Mouse (Mus musculus): ENCODE data around the gene Nrxn1. TPM values are rescaled to one million over a fixed set of nuclear protein-coding genes. Genes with fewer than 3 reads are reported as not detected.

Nrxn1 gene
- polyA plus RNA-seq, 1 experiment from 2014 or later, result 1.7 TPM

DNA sequence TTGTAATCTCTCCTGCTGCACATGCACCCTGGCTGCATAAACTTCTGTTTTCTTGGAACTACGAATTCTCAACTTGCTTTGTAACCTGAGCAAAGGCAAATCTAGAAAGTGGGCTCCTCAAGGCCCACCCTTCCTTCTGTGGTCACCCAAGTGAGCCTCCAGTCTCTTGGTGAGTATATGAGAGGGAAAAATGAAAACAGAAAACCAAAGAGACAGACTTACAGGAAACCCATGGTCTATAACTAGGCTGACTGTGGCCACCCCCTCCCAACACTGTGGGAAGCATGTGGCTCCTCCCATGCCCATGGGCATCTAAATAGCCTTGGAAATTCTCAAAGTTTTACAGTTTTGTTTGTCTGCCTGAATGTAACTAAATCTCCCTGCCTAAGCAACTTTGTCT is 390.2 kb downstream of the Nrxn1 start:
- 63% methylated on average over 1 of the region's 1 CpGs for WGBS
- H3K9ac ChIP-seq (ENCODE audit: low read depth, low read length), result no peak overlapping the region
- H3K4me3 ChIP-seq (replicated peaks; ENCODE audit: low read depth, low read length), result no peak overlapping the region
- H3K4me1 ChIP-seq (replicated peaks; ENCODE audit: insufficient read depth, low read length), result no peaks in the 10 kb centered on the region
- H3K4me2 ChIP-seq (ENCODE audit: low read length), result no peak overlapping the region
- no peak overlapping the region for H3K27ac ChIP-seq
- no peaks in the 10 kb centered on the region for H3K36me3 ChIP-seq (ENCODE audit: insufficient read depth, low read length)
- no peaks in the 10 kb centered on the region for H3K9me3 ChIP-seq (replicated peaks; ENCODE audit: low read length)
- TF ChIP-seq CTCF (IDR thresholded peaks at IDR 0.05; ENCODE audit: low read depth), result no peak
- no peaks in the 10 kb centered on the region for H3K27me3 ChIP-seq (ENCODE audit: insufficient read depth, low read length)
- no peak for DNase-seq (ENCODE audit: low spot score)
- ATAC-seq (replicated peaks; ENCODE audit: low FRiP score, low read depth), result no peak

DNA sequence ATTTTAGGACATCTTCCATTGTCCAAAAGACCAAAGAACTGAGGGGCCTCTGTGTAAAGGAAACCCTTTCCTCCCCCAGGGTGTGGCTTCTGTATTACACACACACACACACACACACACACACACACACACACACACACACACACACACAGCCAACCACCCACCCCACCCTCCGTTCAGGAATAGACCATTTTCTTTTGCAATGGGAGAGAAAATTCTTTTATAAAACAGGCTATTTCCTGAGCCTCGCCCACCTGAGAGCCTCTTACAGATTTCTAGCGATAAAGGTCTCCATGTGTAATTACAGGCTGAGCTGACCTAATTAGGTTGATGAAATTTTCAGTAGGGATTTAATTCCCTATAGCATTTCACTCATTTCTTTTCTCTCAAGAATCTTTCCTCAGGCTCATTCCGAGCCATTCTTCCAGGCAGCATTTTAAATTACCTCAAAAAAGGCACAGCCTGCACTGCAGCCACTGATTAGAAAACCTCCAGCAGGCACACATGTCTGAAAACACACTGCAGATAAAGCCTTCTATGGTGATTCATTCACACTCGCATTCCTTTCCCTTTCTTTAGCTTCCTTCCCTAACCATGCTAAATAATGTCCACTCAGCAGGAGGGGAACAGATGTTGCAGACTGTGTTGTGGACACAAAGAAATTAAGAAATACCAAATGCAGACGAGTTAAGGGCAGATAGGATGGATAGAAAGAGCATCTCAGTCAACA is 396.6 kb downstream of the Nrxn1 start:
- no peak overlapping the region for H3K4me3 ChIP-seq (replicated peaks; ENCODE audit: low read depth, low read length)
- H3K27ac ChIP-seq, result no peak overlapping the region
- no peak for ATAC-seq (replicated peaks; ENCODE audit: low FRiP score, low read depth)
- no peaks in the 10 kb centered on the region for H3K9me3 ChIP-seq (replicated peaks; ENCODE audit: low read length)
- WGBS, result 40% methylated on average over 6 of the region's 6 CpGs
- no peaks in the 10 kb centered on the region for H3K36me3 ChIP-seq (ENCODE audit: insufficient read depth, low read length)
- peak; percentile 7 for DNase-seq (ENCODE audit: low spot score)
- H3K4me1 ChIP-seq (replicated peaks; ENCODE audit: insufficient read depth, low read length), result no peaks in the 10 kb centered on the region
- TF ChIP-seq CTCF (IDR thresholded peaks at IDR 0.05; ENCODE audit: low read depth), result no peak
- H3K9ac ChIP-seq (ENCODE audit: low read depth, low read length), result no peak overlapping the region
- no peak overlapping the region for H3K4me2 ChIP-seq (ENCODE audit: low read length)
- H3K27me3 ChIP-seq (ENCODE audit: insufficient read depth, low read length), result no peaks in the 10 kb centered on the region

DNA sequence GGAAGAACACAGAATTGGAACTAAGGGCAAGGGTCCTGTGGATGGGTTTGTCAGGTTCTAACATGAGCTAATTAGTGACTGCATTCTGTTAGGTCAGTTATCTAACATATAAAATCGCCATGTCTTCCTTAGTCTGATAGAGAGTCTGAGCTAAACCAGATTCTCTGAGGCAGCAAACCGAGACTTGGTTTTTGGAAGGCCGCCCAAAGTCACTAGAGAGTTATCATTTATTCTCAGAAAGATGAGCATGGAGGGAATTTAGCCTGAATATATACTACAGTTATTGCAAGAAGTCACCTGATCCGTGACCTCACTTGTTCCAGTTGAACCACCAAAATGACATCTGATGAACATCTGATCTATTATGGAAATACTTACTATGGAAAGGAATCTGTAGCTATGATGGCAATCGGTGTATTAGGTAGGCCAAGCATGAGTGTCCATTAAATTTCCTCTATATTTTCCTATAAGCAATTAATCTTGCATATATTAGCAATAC is 397.7 kb downstream of the Nrxn1 start:
- Histone ChIP-seq H3K4me1 (replicated peaks; ENCODE audit: insufficient read depth, low read length) (no peaks in the 10 kb centered on the region), H3K4me2 (ENCODE audit: low read length) (no peak overlapping the region), H3K27me3 (ENCODE audit: insufficient read depth, low read length) (no peaks in the 10 kb centered on the region), H3K9me3 (replicated peaks; ENCODE audit: low read length) (no peaks in the 10 kb centered on the region), H3K4me3 (replicated peaks; ENCODE audit: low read depth, low read length) (no peak overlapping the region), H3K27ac (no peak overlapping the region), H3K9ac (ENCODE audit: low read depth, low read length) (no peak overlapping the region), H3K36me3 (ENCODE audit: insufficient read depth, low read length) (no peaks in the 10 kb centered on the region)
- no peak for ATAC-seq (replicated peaks; ENCODE audit: low FRiP score, low read depth)
- no peak for TF ChIP-seq CTCF (IDR thresholded peaks at IDR 0.05; ENCODE audit: low read depth)
- DNase-seq (ENCODE audit: low spot score), result no peak
- 84% methylated on average over 5 of the region's 5 CpGs for WGBS

DNA sequence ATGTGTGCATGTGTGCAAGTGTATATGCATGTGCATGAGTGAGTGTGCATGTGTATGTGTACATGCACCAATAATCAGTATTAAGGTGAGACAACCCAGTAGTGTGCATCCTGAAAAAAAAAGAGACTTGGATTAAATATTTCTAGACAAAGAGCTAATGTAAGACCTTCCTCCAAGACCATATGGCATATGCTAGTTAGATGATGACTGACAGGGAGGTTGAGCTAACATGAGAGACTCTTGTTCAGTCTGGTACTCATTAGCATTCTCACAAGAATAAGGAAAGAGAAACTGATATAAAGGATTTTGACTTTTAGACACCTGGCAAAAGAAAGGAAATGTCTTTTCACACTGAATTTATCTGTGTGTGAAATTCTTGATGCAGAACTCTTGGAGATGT is 408.7 kb downstream of the Nrxn1 start:
- DNase-seq (ENCODE audit: low spot score) (no peak), ATAC-seq (replicated peaks; ENCODE audit: low FRiP score, low read depth) (no peak)
- no peak for TF ChIP-seq CTCF (IDR thresholded peaks at IDR 0.05; ENCODE audit: low read depth)
- H3K9ac ChIP-seq (ENCODE audit: low read depth, low read length), result no peak overlapping the region
- no peaks in the 10 kb centered on the region for H3K9me3 ChIP-seq (replicated peaks; ENCODE audit: low read length)
- H3K4me3 ChIP-seq (replicated peaks; ENCODE audit: low read depth, low read length), result no peak overlapping the region
- H3K36me3 ChIP-seq (ENCODE audit: insufficient read depth, low read length), result no peaks in the 10 kb centered on the region
- no peak overlapping the region for H3K27ac ChIP-seq
- no peaks in the 10 kb centered on the region for H3K27me3 ChIP-seq (ENCODE audit: insufficient read depth, low read length)
- no peak overlapping the region for H3K4me2 ChIP-seq (ENCODE audit: low read length)
- H3K4me1 ChIP-seq (replicated peaks; ENCODE audit: insufficient read depth, low read length), result no peaks in the 10 kb centered on the region

DNA sequence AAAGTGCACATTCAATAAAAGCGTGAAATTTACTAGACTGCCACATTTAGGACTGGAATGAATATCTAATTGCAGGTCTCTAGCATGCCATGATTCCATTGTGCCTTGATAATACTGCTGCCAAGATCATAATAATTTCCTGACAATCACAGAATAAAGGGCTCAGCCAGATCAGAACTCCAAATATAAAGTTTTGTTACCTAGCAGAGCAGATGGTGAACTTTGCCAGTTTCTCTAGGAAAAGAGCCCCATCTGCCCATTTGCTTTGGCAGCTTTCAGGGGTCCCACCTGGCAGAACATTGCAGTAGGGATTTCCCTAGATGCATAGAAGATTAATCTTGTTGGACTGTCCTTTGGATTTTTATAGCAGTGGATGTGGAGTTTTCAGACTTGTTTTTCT is 411.9 kb downstream of the Nrxn1 start:
- no peak overlapping the region for H3K27ac ChIP-seq
- DNase-seq (ENCODE audit: low spot score), result no peak
- no peaks in the 10 kb centered on the region for H3K4me1 ChIP-seq (replicated peaks; ENCODE audit: insufficient read depth, low read length)
- no peak overlapping the region for H3K4me3 ChIP-seq (replicated peaks; ENCODE audit: low read depth, low read length)
- H3K27me3 ChIP-seq (ENCODE audit: insufficient read depth, low read length), result no peaks in the 10 kb centered on the region
- H3K4me2 ChIP-seq (ENCODE audit: low read length), result no peak overlapping the region
- ATAC-seq (replicated peaks; ENCODE audit: low FRiP score, low read depth), result no peak
- TF ChIP-seq CTCF (IDR thresholded peaks at IDR 0.05; ENCODE audit: low read depth), result no peak
- H3K36me3 ChIP-seq (ENCODE audit: insufficient read depth, low read length), result no peaks in the 10 kb centered on the region
- no peak overlapping the region for H3K9ac ChIP-seq (ENCODE audit: low read depth, low read length)
- no peaks in the 10 kb centered on the region for H3K9me3 ChIP-seq (replicated peaks; ENCODE audit: low read length)
- 90% methylated on average over 1 of the region's 1 CpGs for WGBS

DNA sequence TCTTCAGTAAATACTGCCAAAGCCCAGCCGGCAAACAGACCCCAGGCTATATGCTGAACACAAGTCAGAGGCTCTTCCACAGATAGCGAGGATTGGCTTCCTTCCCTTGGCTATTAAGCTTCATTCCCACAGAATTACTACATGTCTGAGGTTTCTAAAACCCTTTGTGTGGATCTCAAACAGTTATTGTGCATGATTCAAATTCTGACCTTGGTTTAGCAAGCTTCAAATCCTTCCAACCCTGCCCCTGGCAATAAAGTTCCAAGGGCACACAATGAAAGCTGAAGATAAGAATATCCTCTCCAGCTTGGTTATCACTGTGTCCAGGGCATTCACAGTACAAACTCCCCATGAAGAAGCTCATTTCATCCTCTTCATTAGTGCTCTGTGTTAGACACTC is 416.2 kb downstream of the Nrxn1 start:
- Histone ChIP-seq H3K9me3 (replicated peaks; ENCODE audit: low read length) (no peaks in the 10 kb centered on the region), H3K36me3 (ENCODE audit: insufficient read depth, low read length) (no peaks in the 10 kb centered on the region), H3K27ac (no peak overlapping the region), H3K9ac (ENCODE audit: low read depth, low read length) (no peak overlapping the region), H3K27me3 (ENCODE audit: insufficient read depth, low read length) (no peaks in the 10 kb centered on the region), H3K4me2 (ENCODE audit: low read length) (no peak overlapping the region), H3K4me3 (replicated peaks; ENCODE audit: low read depth, low read length) (no peak overlapping the region), H3K4me1 (replicated peaks; ENCODE audit: insufficient read depth, low read length) (no peaks in the 10 kb centered on the region)
- WGBS, result 64% methylated on average over 2 of the region's 2 CpGs
- DNase-seq (ENCODE audit: low spot score) (no peak), ATAC-seq (replicated peaks; ENCODE audit: low FRiP score, low read depth) (no peak)
- TF ChIP-seq CTCF (IDR thresholded peaks at IDR 0.05; ENCODE audit: low read depth), result no peak

DNA sequence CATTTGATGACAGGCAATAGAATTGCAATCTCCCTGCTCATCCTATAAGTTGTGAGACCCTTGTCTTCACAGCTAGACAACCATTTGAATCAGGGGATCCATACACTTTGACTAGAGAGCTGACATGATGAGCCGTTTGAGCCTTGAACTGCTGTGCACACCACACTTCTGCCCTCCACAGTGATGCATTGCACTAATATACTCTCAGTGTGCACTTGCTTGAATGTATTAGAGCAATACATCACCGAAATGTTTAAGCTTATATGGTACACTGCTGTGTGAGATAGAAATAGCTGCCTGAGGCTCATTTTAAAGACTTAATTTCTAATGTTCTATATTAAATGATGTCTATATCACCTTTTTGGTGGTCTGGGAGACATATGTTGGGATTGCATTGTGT is 430.6 kb downstream of the Nrxn1 start:
- no peaks in the 10 kb centered on the region for H3K36me3 ChIP-seq (ENCODE audit: insufficient read depth, low read length)
- H3K9ac ChIP-seq (ENCODE audit: low read depth, low read length), result no peak overlapping the region
- no peak for ATAC-seq (replicated peaks; ENCODE audit: low FRiP score, low read depth)
- 88% methylated on average over 2 of the region's 2 CpGs for WGBS
- H3K4me3 ChIP-seq (replicated peaks; ENCODE audit: low read depth, low read length), result no peak overlapping the region
- no peaks in the 10 kb centered on the region for H3K9me3 ChIP-seq (replicated peaks; ENCODE audit: low read length)
- H3K27me3 ChIP-seq (ENCODE audit: insufficient read depth, low read length), result no peaks in the 10 kb centered on the region
- H3K27ac ChIP-seq, result no peak overlapping the region
- TF ChIP-seq CTCF (IDR thresholded peaks at IDR 0.05; ENCODE audit: low read depth), result no peak
- no peak overlapping the region for H3K4me2 ChIP-seq (ENCODE audit: low read length)
- H3K4me1 ChIP-seq (replicated peaks; ENCODE audit: insufficient read depth, low read length), result no peaks in the 10 kb centered on the region
- no peak for DNase-seq (ENCODE audit: low spot score)
